19 mouse cellular contexts compared by ENCODE assay signal in genomic region chr16:37784526-37784925, GRCm38 (mm10).
"Had no signal": no experiment of that assay in that cellular context is flagged by ENCODE, and none has a peak within 500 bp of the region (broad histone marks: within the 10 kb centered on the region; RNA-seq: fewer than 3 reads in every experiment).

No protein-coding gene starts in this region.

- H3K4me2 ChIP-seq: kidney, embryonic 15.5 days; limb, embryonic 12.5 days; limb, embryonic 15.5 days; liver, embryonic 11.5 days; lung, embryonic 14.5 days; midbrain, embryonic 12.5 days; midbrain, embryonic 15.5 days; neural tube, embryonic 12.5 days had no signal

- H3K9me3 ChIP-seq: kidney, embryonic 15.5 days; limb, embryonic 12.5 days; limb, embryonic 15.5 days; midbrain, embryonic 12.5 days; midbrain, embryonic 15.5 days; neural tube, embryonic 12.5 days had no signal

- H3K4me3 ChIP-seq: kidney, embryonic 15.5 days; limb, embryonic 12.5 days; limb, embryonic 15.5 days; midbrain, embryonic 12.5 days; midbrain, embryonic 15.5 days; neural tube, embryonic 12.5 days had no signal

- ATAC-seq: liver, postnatal 0 days; lung, postnatal 0 days; midbrain, embryonic 15.5 days had no signal

- H3K36me3 ChIP-seq: midbrain, embryonic 12.5 days; midbrain, embryonic 15.5 days had no signal

- DNase-seq: kidney, adult 8-10 months; kidney, postnatal 10 days; kidney, postnatal 36 days; left cerebral cortex, postnatal 4 days; liver, postnatal 0 days; lung, embryonic 14.5 days; thymus, adult 2 months; thymus, postnatal 14 days had no signal

- H3K27ac ChIP-seq: limb, embryonic 12.5 days; liver, embryonic 14.5 days; macrophage; midbrain, embryonic 12.5 days; midbrain, embryonic 15.5 days; neural tube, embryonic 12.5 days; stomach, postnatal 0 days had no signal

- H3K9ac ChIP-seq: kidney, embryonic 15.5 days; limb, embryonic 12.5 days; limb, embryonic 15.5 days; liver, embryonic 14.5 days; liver, postnatal 0 days; lung, embryonic 14.5 days; midbrain, embryonic 12.5 days; midbrain, embryonic 15.5 days; neural tube, embryonic 12.5 days had no signal

- H3K27me3 ChIP-seq: kidney, embryonic 15.5 days; limb, embryonic 12.5 days; limb, embryonic 15.5 days; midbrain, embryonic 15.5 days; neural tube, embryonic 12.5 days had no signal
